Mouse (Mus musculus) hindbrain, embryonic 13.5 days (tissue): ENCODE data around the gene Tmem238. TPM values are rescaled to one million over a fixed set of nuclear protein-coding genes. Genes with fewer than 3 reads are reported as not detected.

ENCODE experiments used
- ATAC-seq: fragments of 200-750 bp; cut with Nextera tagmentation; 2 replicates; pipeline ENCODE4 v1.8.0; 2017; ENCODE audit warnings: moderate TSS enrichment; ENCODE audit not compliant: low FRiP score
- H3K27ac ChIP-seq: fragments of 300-500 bp; sonication (generic); 2 replicates; pipeline ENCODE4 v1.5.1; 2015; ENCODE audit warnings: inconsistent platforms, mild to moderate bottlenecking, moderate library complexity
- H3K27me3 ChIP-seq: fragments of 300-500 bp; sonication (generic); 2 replicates; pipeline ENCODE4 v1.6.1; 2015; ENCODE audit warnings: mild to moderate bottlenecking, inconsistent platforms
- H3K36me3 ChIP-seq: fragments of 300-500 bp; sonication (generic); 2 replicates; pipeline ENCODE4 v1.6.1; 2015; ENCODE audit warnings: mild to moderate bottlenecking, inconsistent platforms
- H3K4me1 ChIP-seq: fragments of 300-500 bp; sonication (generic); replicated peaks from 2 replicates; pipeline ENCODE4 v1.6.1; 2015; ENCODE audit warnings: inconsistent platforms
- H3K4me2 ChIP-seq: fragments of 300-500 bp; sonication (generic); 2 replicates; pipeline ENCODE4 v1.6.1; 2015; ENCODE audit warnings: inconsistent platforms, mild to moderate bottlenecking, moderate library complexity
- H3K4me3 ChIP-seq: fragments of 300-500 bp; sonication (generic); 2 replicates; pipeline ENCODE4 v1.5.1; 2015; ENCODE audit warnings: mild to moderate bottlenecking, inconsistent platforms
- H3K9ac ChIP-seq: fragments of 300-500 bp; sonication (generic); 2 replicates; pipeline ENCODE4 v1.6.1; 2015; ENCODE audit warnings: mild to moderate bottlenecking, inconsistent platforms
- H3K9me3 ChIP-seq: fragments of 300-500 bp; sonication (generic); 2 replicates; pipeline ENCODE4 v1.6.1; 2016; ENCODE audit warnings: inconsistent platforms
- WGBS: fragments of 180-500 bp; shearing (Covaris S2); methylation state at CpG from one replicate; pipeline ENCODE4 v1.1.7; 2015; 5-methylcytosine and 5-hydroxymethylcytosine counted together
- polyA plus RNA-seq: library from polyadenylated mRNA; unstranded; fragments of >200 nt; fragmentation: Nextera tagmentation; extraction: Ambion mirVana; gene quantifications from 2 replicates; pipeline ENCODE4 v1.2.1, GENCODE M21; 2015

The Tmem238 gene
- polyA plus RNA-seq, 1 experiment from 2014 or later: 2.5 TPM

GRCm38 (mm10) chr7:4741151-4741550, 48.3 kb downstream of the Tmem238 start:
- no peak for ATAC-seq
- Histone ChIP-seq H3K4me3 (peak overlapping the region; percentile 78), H3K9me3 (no peaks in the 10 kb centered on the region), H3K4me2 (peak overlapping the region; percentile 87), H3K9ac (peak overlapping the region; percentile 93), H3K36me3 (peaks cover 34% of the 10 kb centered on the region), H3K27ac (peak overlapping the region; percentile 95), H3K27me3 (no peaks in the 10 kb centered on the region), H3K4me1 (peaks cover 54% of the 10 kb centered on the region)
- under 1% methylated on average over 4 of the region's 4 CpGs for WGBS

- Histone ChIP-seq H3K9me3 (no peaks in the 10 kb centered on the region), H3K4me1 (peaks cover 45% of the 10 kb centered on the region), H3K36me3 (peaks cover 26% of the 10 kb centered on the region), H3K27me3 (no peaks in the 10 kb centered on the region), H3K4me3 (peak overlapping the region; percentile 78), H3K27ac (peak overlapping the region; percentile 95), H3K4me2 (peak overlapping the region; percentile 87), H3K9ac (peak overlapping the region; percentile 93)
- 0% methylated on average over 5 of the region's 14 CpGs for WGBS
- peak; percentile 49 for ATAC-seq
These were observed 49.1 kb downstream of the Tmem238 start for GRCm38 (mm10) chr7:4740309-4740727.

GRCm38 (mm10) chr7:4739544-4740275, 49.7 kb downstream of the Tmem238 start, which contains the start of gene Kmt5c:
Gene Kmt5c (plus strand): TSS chr7:4740115.
- WGBS: under 1% methylated on average over 34 of the region's 44 CpGs
- H3K4me1 ChIP-seq: peaks cover 44% of the 10 kb centered on the region
- no peaks in the 10 kb centered on the region for H3K27me3 ChIP-seq
- H3K36me3 ChIP-seq: peaks cover 22% of the 10 kb centered on the region
- H3K4me3 ChIP-seq: peak within 1 kb of the TSS; percentile 78
- peak within 1 kb of the TSS; percentile 93 for H3K9ac ChIP-seq
- peak; percentile 97 for ATAC-seq
- peak within 1 kb of the TSS; percentile 87 for H3K4me2 ChIP-seq
- H3K27ac ChIP-seq: peak within 1 kb of the TSS; percentile 95
- H3K9me3 ChIP-seq: no peaks in the 10 kb centered on the region

- Histone ChIP-seq H3K4me3 (peak overlapping the region; percentile 40), H3K4me2 (peak overlapping the region; percentile 60), H3K9ac (peak overlapping the region; percentile 46; the same call in 1 of the 2 replicates), H3K9me3 (no peaks in the 10 kb centered on the region), H3K4me1 (peaks cover 44% of the 10 kb centered on the region), H3K36me3 (peaks cover 16% of the 10 kb centered on the region), H3K27ac (peak overlapping the region; percentile 88), H3K27me3 (no peaks in the 10 kb centered on the region)
- WGBS: 45% methylated on average over 10 of the region's 10 CpGs
- ATAC-seq: no peak
These were observed 50.4 kb downstream of the Tmem238 start for GRCm38 (mm10) chr7:4739041-4739543.

Other genes starting within 250 kb of the Tmem238 start
- gene Syt5, start 242.1 kb downstream of the Tmem238 start, polyA plus RNA-seq: 78.7 and 82.6 TPM in 2 replicates
- gene Ptprh, start 185.6 kb downstream of the Tmem238 start, polyA plus RNA-seq: 0.71 and 0.97 TPM in 2 replicates
- 3.5 and 3.8 TPM in 2 replicates for gene Tmem86b, start 158.2 kb downstream of the Tmem238 start, polyA plus RNA-seq
- gene Ppp6r1, start 130.6 kb downstream of the Tmem238 start, polyA plus RNA-seq: 9.7 and 12.4 TPM in 2 replicates
- gene Hspbp1, start 104.6 kb downstream of the Tmem238 start, polyA plus RNA-seq: 128 and 137 TPM in 2 replicates
- gene Brsk1, start 99.1 kb downstream of the Tmem238 start, polyA plus RNA-seq: 7.2 and 7.5 TPM in 2 replicates
- 0.12 and 0.19 TPM in 2 replicates for gene Tmem150b, start 64.4 kb downstream of the Tmem238 start, polyA plus RNA-seq
- 79.4 and 86.8 TPM in 2 replicates for gene Kmt5c, start 49.5 kb downstream of the Tmem238 start, polyA plus RNA-seq
- gene Cox6b2, start 36.6 kb downstream of the Tmem238 start, polyA plus RNA-seq: 16.4 and 21.1 TPM in 2 replicates
- not detected in 2 replicates for gene Fam71e2, start 18.4 kb downstream of the Tmem238 start, polyA plus RNA-seq
- 0.38 and 0.56 TPM in 2 replicates for gene Il11, start 6.8 kb downstream of the Tmem238 start, polyA plus RNA-seq
- gene Tmem190, start 6.7 kb downstream of the Tmem238 start, polyA plus RNA-seq: not detected in 2 replicates
- gene Rpl28, start 3.2 kb upstream of the Tmem238 start, polyA plus RNA-seq: 239 and 250 TPM in 2 replicates
- 252 and 267 TPM in 2 replicates for gene Ube2s, start 22.9 kb upstream of the Tmem238 start, polyA plus RNA-seq
- gene Shisa7, start 55.0 kb upstream of the Tmem238 start, polyA plus RNA-seq: 10.9 and 11.6 TPM in 2 replicates
- 3.9 and 4.9 TPM in 2 replicates for gene Isoc2b, start 80.6 kb upstream of the Tmem238 start, polyA plus RNA-seq
- gene Isoc2a, start 87.5 kb upstream of the Tmem238 start, polyA plus RNA-seq: 0.75 and 0.78 TPM in 2 replicates
- gene Gm36210, start 116.9 kb upstream of the Tmem238 start, polyA plus RNA-seq: 0.26 and 0.45 TPM in 2 replicates
- 3.6 and 4.9 TPM in 2 replicates for gene Zfp628, start 125.6 kb upstream of the Tmem238 start, polyA plus RNA-seq
- 25.4 and 27.7 TPM in 2 replicates for gene Nat14, start 132.4 kb upstream of the Tmem238 start, polyA plus RNA-seq
- 0.73 and 1.3 TPM in 2 replicates for gene Ssc5d, start 136.1 kb upstream of the Tmem238 start, polyA plus RNA-seq
- 0.25 TPM in 1 of 2 replicates, not detected in the other for gene Sbk2, start 174.8 kb upstream of the Tmem238 start, polyA plus RNA-seq
- gene Sbk3, start 181.5 kb upstream of the Tmem238 start, polyA plus RNA-seq: 0.19 and 0.49 TPM in 2 replicates
- 53.6 and 59.9 TPM in 2 replicates for gene Zfp579, start 206.5 kb upstream of the Tmem238 start, polyA plus RNA-seq
- gene Zfp524, start 224.8 kb upstream of the Tmem238 start, polyA plus RNA-seq: 7.9 and 9.2 TPM in 2 replicates
- 37.7 and 41.9 TPM in 2 replicates for gene Fiz1, start 225.0 kb upstream of the Tmem238 start, polyA plus RNA-seq
- 1.4 and 1.8 TPM in 2 replicates for gene Gm44973, start 225.8 kb upstream of the Tmem238 start, polyA plus RNA-seq
- gene Zfp865, start 230.7 kb upstream of the Tmem238 start, polyA plus RNA-seq: 5.8 and 6.0 TPM in 2 replicates
- 38.7 and 43.5 TPM in 2 replicates for gene Ccdc106, start 230.9 kb upstream of the Tmem238 start, polyA plus RNA-seq
- gene 4632433K11Rik, start 244.5 kb upstream of the Tmem238 start, polyA plus RNA-seq: not detected in 2 replicates
- 7.8 and 9.8 TPM in 2 replicates for gene Zfp784, start 248.8 kb upstream of the Tmem238 start, polyA plus RNA-seq